Mouse (Mus musculus): ENCODE data around the gene Cabin1.

- no peak for TF ChIP-seq CTCF (IDR thresholded peaks at IDR 0.05 in 2 of 3, conservative IDR thresholded peaks at IDR 0.05 in 1 of 3; ENCODE audit: control insufficient read depth in 1 of 3, insufficient read depth in 1 of 3, low read depth in 2 of 3, low read length in 3 of 3, poor library complexity in 1 of 3, severe bottlenecking in 1 of 3)
- 0 out of 4 replicates have a peak, but pooled peaks of 1 of the 2 experiments have one; percentile 23 for TF ChIP-seq POLR2A (IDR thresholded peaks at IDR 0.05; ENCODE audit: control insufficient read depth in 1 of 2, insufficient read depth in 1 of 2, low read depth in 1 of 2, low read length in 2 of 2, poor library complexity in 1 of 2)
- no peak for TF ChIP-seq BHLHE40 (IDR thresholded peaks at IDR 0.05; ENCODE audit: borderline replicate concordance, low read depth, low read length)
- TF ChIP-seq ZKSCAN1 (IDR thresholded peaks at IDR 0.05; ENCODE audit: low read depth, low read length) = no peak
- no peak for TF ChIP-seq EP300 (IDR thresholded peaks at IDR 0.05; ENCODE audit: low read depth in 1 of 2, low read length in 2 of 2)
- no peak for TF ChIP-seq MAFK (IDR thresholded peaks at IDR 0.05; ENCODE audit: borderline replicate concordance, low read depth, low read length)
- TF ChIP-seq CHD2 (IDR thresholded peaks at IDR 0.05; ENCODE audit: low read length) = no peak
- TF ChIP-seq POLR2AphosphoS2 (IDR thresholded peaks at IDR 0.05; ENCODE audit: low read length) = peak; percentile 59; the same call in 1 of the 2 replicates
These were observed 2.7 kb upstream of the Cabin1 start for GRCm38 (mm10) chr10:75766856-75767255.
